Mouse (Mus musculus) midbrain, postnatal 0 days (tissue): ENCODE data around the gene Olig3. TPM values are rescaled to one million over a fixed set of nuclear protein-coding genes. Genes with fewer than 3 reads are reported as not detected.

Source experiments
- ATAC-seq: fragments of 200-750 bp; cut with Nextera tagmentation; 2 replicates; pipeline ENCODE4 v1.8.0; 2017; ENCODE audit warnings: moderate number of reproducible peaks, mild to moderate bottlenecking, moderate TSS enrichment, moderate library complexity; ENCODE audit not compliant: low FRiP score
- DNase-seq: peaks from one replicate; pipeline ENCODE4 v3.0.0-alpha.2; 2015; ENCODE audit warnings: low spot score
- H3K27ac ChIP-seq: fragments of 300-500 bp; sonication (generic); 2 replicates; pipeline ENCODE4 v1.5.1; 2014; ENCODE audit warnings: low read depth, mild to moderate bottlenecking, low read length, mixed read lengths
- H3K27me3 ChIP-seq: fragments of 300-500 bp; sonication (generic); 2 replicates; pipeline ENCODE4 v1.6.1; 2014; ENCODE audit warnings: low read length, control low read depth, mixed read lengths; ENCODE audit not compliant: insufficient read depth
- H3K36me3 ChIP-seq: fragments of 300-500 bp; sonication (generic); 2 replicates; pipeline ENCODE4 v1.6.1; 2014; ENCODE audit warnings: low read length, control low read depth, mixed read lengths; ENCODE audit not compliant: insufficient read depth
- H3K4me1 ChIP-seq: fragments of 300-500 bp; sonication (generic); 2 replicates; pipeline ENCODE4 v1.6.1; 2014; ENCODE audit warnings: mild to moderate bottlenecking, control low read depth, antibody characterized with exemption, low read length, mixed read lengths; ENCODE audit not compliant: insufficient read depth
- H3K4me2 ChIP-seq: fragments of 300-500 bp; sonication (generic); 2 replicates; pipeline ENCODE4 v1.6.1; 2014; ENCODE audit warnings: low read depth, mild to moderate bottlenecking, low read length, mixed read lengths; ENCODE audit not compliant: poor library complexity, severe bottlenecking
- H3K4me3 ChIP-seq: fragments of 300-500 bp; sonication (generic); 2 replicates; pipeline ENCODE4 v1.5.1; 2014; ENCODE audit warnings: low read depth, mild to moderate bottlenecking, low read length, moderate library complexity
- H3K9ac ChIP-seq: fragments of 300-500 bp; sonication (generic); replicated peaks from 2 replicates; pipeline ENCODE4 v1.6.1; 2014; ENCODE audit warnings: mild to moderate bottlenecking, low read length, moderate library complexity, mixed read lengths; ENCODE audit not compliant: poor library complexity, severe bottlenecking
- H3K9me3 ChIP-seq: fragments of 300-500 bp; sonication (generic); 2 replicates; pipeline ENCODE4 v1.6.1; 2016; ENCODE audit warnings: low read length, control low read depth
- CTCF ChIP-seq: IDR thresholded peaks from 2 replicates; pipeline ENCODE4 v1.5.1; 2016; ENCODE audit warnings: antibody characterized with exemption, mild to moderate bottlenecking
- WGBS: fragments of 180-500 bp; shearing (Covaris S2); extraction: QIAGEN DNeasy Blood & Tissue Kit; methylation state at CpG from one replicate; pipeline ENCODE4 v1.1.7; 2014; 5-methylcytosine and 5-hydroxymethylcytosine counted together
- polyA plus RNA-seq: library from polyadenylated mRNA; unstranded; fragments of >200 nt; fragmentation: Nextera tagmentation; extraction: Ambion mirVana; gene quantifications from 2 replicates; pipeline ENCODE4 v1.2.1, GENCODE M21; 2015
- total RNA-seq: library from RNA; depleted of rRNA; stranded (reverse); fragments of >200 nt; gene quantifications from 2 replicates; pipeline ENCODE4 v1.2.3, GENCODE M21; 2014

Olig3 gene
- total and polyA plus RNA-seq, 2 experiments from 2014 or later = 0.77 TPM; not detected in 1

DNA sequence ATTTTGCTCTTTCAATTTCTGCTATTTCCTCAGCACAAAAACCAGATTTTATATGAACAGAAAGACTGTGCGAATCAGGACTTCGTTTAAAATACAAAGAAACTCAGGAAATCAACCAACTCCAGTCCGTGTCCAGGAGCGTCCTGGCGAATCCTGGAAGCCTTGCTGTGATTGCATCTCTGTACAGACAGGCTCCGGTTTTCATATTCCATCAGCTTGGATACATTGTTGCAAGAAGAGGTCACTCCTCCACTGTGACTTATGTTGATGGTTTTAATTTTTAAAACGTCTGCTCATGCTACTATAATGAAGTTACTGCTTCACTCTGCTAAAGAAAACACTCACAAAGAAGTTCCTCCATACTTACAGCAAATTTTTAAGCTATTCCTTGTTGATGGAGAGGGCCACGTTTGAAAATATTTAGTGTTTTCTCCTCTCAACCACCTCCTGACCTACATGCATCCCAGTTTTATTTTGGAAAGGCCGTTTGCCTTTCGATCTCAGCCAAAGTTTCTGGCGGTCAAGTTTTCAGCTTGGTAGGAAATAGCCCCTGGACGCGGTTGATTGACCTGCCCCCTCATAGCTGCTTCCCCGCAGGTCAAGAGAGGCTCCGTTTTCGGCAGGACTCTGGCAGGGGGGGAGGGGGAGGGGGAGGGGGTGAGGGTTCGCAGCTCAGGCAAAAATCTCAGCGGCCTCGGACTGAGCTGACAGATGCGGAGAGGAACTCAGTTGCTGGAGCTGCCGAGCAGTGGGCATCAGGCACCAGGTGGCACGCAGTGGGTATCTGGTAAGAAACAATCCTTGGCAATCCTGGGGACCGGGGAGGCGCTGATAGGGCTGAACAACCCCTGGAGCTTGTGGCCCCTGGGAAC is 4.1 kb upstream of the Olig3 start:
- no peak overlapping the region for H3K4me3 ChIP-seq
- WGBS = under 1% methylated on average over 24 of the region's 24 CpGs

GRCm38 (mm10) chr10:19352878-19353301 is 3.4 kb upstream of the Olig3 start:
- no peak overlapping the region for H3K4me2 ChIP-seq
- DNase-seq = no peak
- H3K27me3 ChIP-seq = peaks cover 68% of the 10 kb centered on the region
- no peak overlapping the region for H3K9ac ChIP-seq
- TF ChIP-seq CTCF = peak; percentile 13; the same call in 1 of the 2 replicates
- WGBS = under 1% methylated on average over 16 of the region's 16 CpGs
- H3K9me3 ChIP-seq = no peaks in the 10 kb centered on the region
- no peak overlapping the region for H3K4me3 ChIP-seq
- H3K27ac ChIP-seq = no peak overlapping the region
- no peak; the same call in none of the 2 replicates for ATAC-seq
- no peaks in the 10 kb centered on the region for H3K4me1 ChIP-seq
- no peaks in the 10 kb centered on the region for H3K36me3 ChIP-seq

More for the DNA sequence above, 4.1 kb upstream of the Olig3 start:
- DNase-seq (no peak), ATAC-seq (peak; percentile 45; the same call in 1 of the 2 replicates)
- peaks cover 65% of the 10 kb centered on the region for H3K27me3 ChIP-seq
- no peaks in the 10 kb centered on the region for H3K9me3 ChIP-seq
- H3K9ac ChIP-seq = no peak overlapping the region
- no peak overlapping the region for H3K4me2 ChIP-seq
- TF ChIP-seq CTCF = no peak
- no peaks in the 10 kb centered on the region for H3K36me3 ChIP-seq
- no peak overlapping the region for H3K27ac ChIP-seq
- no peaks in the 10 kb centered on the region for H3K4me1 ChIP-seq

DNA sequence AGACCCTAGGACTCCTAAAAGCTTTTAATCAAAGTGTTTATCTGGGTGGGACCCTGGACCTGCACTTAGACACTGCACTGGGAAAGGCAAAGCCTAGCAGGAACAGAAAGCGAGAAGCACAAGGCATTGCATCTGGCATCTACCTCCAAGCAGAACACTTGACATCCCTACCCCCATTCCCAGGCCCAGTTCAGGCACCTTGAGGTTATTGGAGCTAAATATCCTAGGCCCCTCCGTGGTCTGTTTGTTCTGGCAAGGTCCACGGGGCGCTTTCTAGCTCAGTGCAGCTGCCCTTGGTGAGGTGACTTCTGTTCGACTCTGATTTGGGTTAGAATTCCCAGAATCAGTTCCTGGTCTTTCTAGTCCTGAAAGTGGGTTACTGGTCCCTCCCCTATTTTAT is 2.7 kb upstream of the Olig3 start:
- DNase-seq = no peak
- no peaks in the 10 kb centered on the region for H3K36me3 ChIP-seq
- no peaks in the 10 kb centered on the region for H3K9me3 ChIP-seq
- H3K4me1 ChIP-seq = no peaks in the 10 kb centered on the region
- H3K27me3 ChIP-seq = peaks cover 69% of the 10 kb centered on the region
- no peak overlapping the region for H3K9ac ChIP-seq
- H3K27ac ChIP-seq = no peak overlapping the region
- no peak overlapping the region for H3K4me3 ChIP-seq
- 9% methylated on average over 5 of the region's 5 CpGs for WGBS
- no peak for ATAC-seq
- no peak for TF ChIP-seq CTCF
- H3K4me2 ChIP-seq = no peak overlapping the region

- DNase-seq (no peak), ATAC-seq (no peak)
- H3K9ac ChIP-seq = no peak overlapping the region
- H3K4me1 ChIP-seq = no peaks in the 10 kb centered on the region
- H3K36me3 ChIP-seq = no peaks in the 10 kb centered on the region
- peaks cover 72% of the 10 kb centered on the region for H3K27me3 ChIP-seq
- H3K4me3 ChIP-seq = no peak overlapping the region
- TF ChIP-seq CTCF = no peak
- no peaks in the 10 kb centered on the region for H3K9me3 ChIP-seq
- H3K27ac ChIP-seq = no peak overlapping the region
- no peak overlapping the region for H3K4me2 ChIP-seq
- WGBS = 10% methylated on average over 6 of the region's 6 CpGs
Observed at GRCm38 (mm10) chr10:19354146-19354545, 2.2 kb upstream of the Olig3 start.

- H3K4me2 ChIP-seq = no peak overlapping the region
- H3K9me3 ChIP-seq = no peaks in the 10 kb centered on the region
- DNase-seq (no peak), ATAC-seq (no peak)
- no peak overlapping the region for H3K4me3 ChIP-seq
- no peak overlapping the region for H3K27ac ChIP-seq
- H3K36me3 ChIP-seq = no peaks in the 10 kb centered on the region
- no peaks in the 10 kb centered on the region for H3K4me1 ChIP-seq
- no peak for TF ChIP-seq CTCF
- H3K9ac ChIP-seq = no peak overlapping the region
- peaks cover 79% of the 10 kb centered on the region for H3K27me3 ChIP-seq
- WGBS = 6% methylated on average over 8 of the region's 8 CpGs
Observed at GRCm38 (mm10) chr10:19355076-19355475, 1.3 kb upstream of the Olig3 start.
